Mouse (Mus musculus) cortical plate, adult 2 months (tissue): Measurements from ENCODE around the gene Satb1.

ENCODE experiments used
- CTCF ChIP-seq: fragments of 200-500 bp; IDR thresholded peaks from 2 replicates; pipeline ENCODE4 v1.5.1; 2011; ENCODE audit warnings: mild to moderate bottlenecking, control low read depth, low read length; ENCODE audit not compliant: insufficient read depth; ENCODE audit errors: extremely low read depth
- POLR2A ChIP-seq: fragments of 200-500 bp; IDR thresholded peaks from 2 replicates; pipeline ENCODE4 v1.6.1; 2011; ENCODE audit warnings: mild to moderate bottlenecking, low read length, control low read depth; ENCODE audit not compliant: insufficient read depth; ENCODE audit errors: extremely low read depth

- TF ChIP-seq POLR2A (no peak), CTCF (no peak)
Observed at GRCm38 (mm10) chr17:51857616-51858015, 24.5 kb upstream of the Satb1 start.
